Mouse (Mus musculus) forebrain, embryonic 12.5 days (tissue): ENCODE results near the gene Mical3. TPM values are rescaled to one million over a fixed set of nuclear protein-coding genes. Genes with fewer than 3 reads are reported as not detected.
A peak's percentile ranks its signal among the peaks of the same experiment; 100 is the strongest.

ENCODE experiments used
- ATAC-seq: fragments of 200-750 bp; cut with Nextera tagmentation; 2 replicates; pipeline ENCODE4 v1.8.0; 2017; ENCODE audit warnings: moderate TSS enrichment; ENCODE audit not compliant: low FRiP score
- H3K27ac ChIP-seq: fragments of 300-500 bp; sonication (generic); 2 replicates; pipeline ENCODE4 v1.5.1; 2016; ENCODE audit warnings: mild to moderate bottlenecking
- H3K27me3 ChIP-seq: fragments of 300-500 bp; sonication (generic); 2 replicates; pipeline ENCODE4 v1.6.1; 2016; ENCODE audit warnings: mild to moderate bottlenecking
- H3K36me3 ChIP-seq: fragments of 300-500 bp; sonication (generic); replicated peaks from 2 replicates; pipeline ENCODE4 v1.6.1; 2016; ENCODE audit warnings: mild to moderate bottlenecking
- H3K4me1 ChIP-seq: fragments of 300-500 bp; sonication (generic); 2 replicates; pipeline ENCODE4 v1.6.1; 2016
- H3K4me2 ChIP-seq: fragments of 300-500 bp; sonication (generic); 2 replicates; pipeline ENCODE4 v1.6.1; 2016; ENCODE audit warnings: mild to moderate bottlenecking, moderate library complexity
- H3K4me3 ChIP-seq: fragments of 300-500 bp; sonication (generic); replicated peaks from 2 replicates; pipeline ENCODE4 v1.5.1; 2016; ENCODE audit warnings: mild to moderate bottlenecking
- H3K9ac ChIP-seq: fragments of 300-500 bp; sonication (generic); 2 replicates; pipeline ENCODE4 v1.6.1; 2016; ENCODE audit warnings: mild to moderate bottlenecking
- H3K9me3 ChIP-seq: fragments of 300-500 bp; sonication (generic); 2 replicates; pipeline ENCODE4 v1.6.1; 2016
- WGBS: fragments of 180-500 bp; shearing (Covaris S2); methylation state at CpG from one replicate; pipeline ENCODE4 v1.1.7; 2016; 5-methylcytosine and 5-hydroxymethylcytosine counted together
- polyA plus RNA-seq: library from polyadenylated mRNA; unstranded; fragments of >200 nt; fragmentation: Nextera tagmentation; extraction: Ambion mirVana; gene quantifications from 2 replicates; pipeline ENCODE4 v1.2.1, GENCODE M21; 2016

Mical3 gene
- polyA plus RNA-seq, 1 experiment from 2014 or later, result 17.6 TPM

GRCm38 (mm10) chr6:121087586-121088245 lies 43.1 kb downstream of the Mical3 start:
- Histone ChIP-seq H3K9me3 (no peaks in the 10 kb centered on the region), H3K27me3 (no peaks in the 10 kb centered on the region), H3K4me1 (peaks cover 18% of the 10 kb centered on the region), H3K27ac (0 out of 2 replicates have a peak overlapping the region, but pooled peaks have one; percentile 20), H3K4me2 (no peak overlapping the region), H3K36me3 (no peaks in the 10 kb centered on the region), H3K9ac (no peak overlapping the region), H3K4me3 (no peak overlapping the region)
- WGBS, result 81% methylated on average over 22 of the region's 22 CpGs
- no peak for ATAC-seq

- H3K9me3 ChIP-seq, result no peaks in the 10 kb centered on the region
- no peaks in the 10 kb centered on the region for H3K27me3 ChIP-seq
- no peak overlapping the region for H3K27ac ChIP-seq
- peaks cover 18% of the 10 kb centered on the region for H3K4me1 ChIP-seq
- no peak for ATAC-seq
- no peak overlapping the region for H3K9ac ChIP-seq
- no peaks in the 10 kb centered on the region for H3K36me3 ChIP-seq
- 84% methylated on average over 10 of the region's 10 CpGs for WGBS
- H3K4me2 ChIP-seq, result no peak overlapping the region
- H3K4me3 ChIP-seq, result no peak overlapping the region
These were observed 43.7 kb downstream of the Mical3 start for GRCm38 (mm10) chr6:121087127-121087526.

- Histone ChIP-seq H3K4me1 (peaks cover 25% of the 10 kb centered on the region), H3K9ac (no peak overlapping the region), H3K4me2 (no peak overlapping the region), H3K36me3 (no peaks in the 10 kb centered on the region), H3K9me3 (no peaks in the 10 kb centered on the region), H3K4me3 (no peak overlapping the region), H3K27ac (no peak overlapping the region), H3K27me3 (no peaks in the 10 kb centered on the region)
- no peak for ATAC-seq
- WGBS, result 86% methylated on average over 9 of the region's 9 CpGs
These were observed 44.6 kb downstream of the Mical3 start for GRCm38 (mm10) chr6:121086226-121086625.

- 84% methylated on average over 6 of the region's 6 CpGs for WGBS
- no peaks in the 10 kb centered on the region for H3K27me3 ChIP-seq
- no peaks in the 10 kb centered on the region for H3K36me3 ChIP-seq
- H3K27ac ChIP-seq, result no peak overlapping the region; the same call in 1 of the 2 replicates
- no peak overlapping the region for H3K4me2 ChIP-seq
- no peak overlapping the region for H3K9ac ChIP-seq
- no peaks in the 10 kb centered on the region for H3K9me3 ChIP-seq
- H3K4me3 ChIP-seq, result no peak overlapping the region
- ATAC-seq, result no peak
- H3K4me1 ChIP-seq, result peaks cover 25% of the 10 kb centered on the region
These were observed 46.7 kb downstream of the Mical3 start for GRCm38 (mm10) chr6:121084050-121084480.

GRCm38 (mm10) chr6:121082094-121082473 lies 48.7 kb downstream of the Mical3 start:
- Histone ChIP-seq H3K4me3 (no peak overlapping the region), H3K4me2 (no peak overlapping the region), H3K27me3 (no peaks in the 10 kb centered on the region), H3K4me1 (peaks cover 24% of the 10 kb centered on the region), H3K36me3 (no peaks in the 10 kb centered on the region), H3K9ac (no peak overlapping the region), H3K27ac (no peak overlapping the region), H3K9me3 (no peaks in the 10 kb centered on the region)
- no peak for ATAC-seq
- 89% methylated on average over 10 of the region's 10 CpGs for WGBS

- no peak overlapping the region for H3K9ac ChIP-seq
- 69% methylated on average over 26 of the region's 26 CpGs for WGBS
- ATAC-seq, result peak; percentile 56
- H3K9me3 ChIP-seq, result no peaks in the 10 kb centered on the region
- H3K4me3 ChIP-seq, result no peak overlapping the region
- no peaks in the 10 kb centered on the region for H3K36me3 ChIP-seq
- H3K4me2 ChIP-seq, result no peak overlapping the region
- H3K4me1 ChIP-seq, result peaks cover 24% of the 10 kb centered on the region
- no peaks in the 10 kb centered on the region for H3K27me3 ChIP-seq
- H3K27ac ChIP-seq, result peak overlapping the region; percentile 50; the same call in 1 of the 2 replicates
These were observed 49.3 kb downstream of the Mical3 start for GRCm38 (mm10) chr6:121081288-121082093.

GRCm38 (mm10) chr6:121078175-121078574 lies 52.6 kb downstream of the Mical3 start:
- WGBS, result 85% methylated on average over 5 of the region's 5 CpGs
- ATAC-seq, result no peak
- H3K4me2 ChIP-seq, result no peak overlapping the region

GRCm38 (mm10) chr6:121076929-121077566 lies 53.8 kb downstream of the Mical3 start:
- Histone ChIP-seq H3K27me3 (no peaks in the 10 kb centered on the region), H3K4me3 (no peak overlapping the region), H3K9ac (no peak overlapping the region), H3K9me3 (no peaks in the 10 kb centered on the region), H3K4me2 (no peak overlapping the region), H3K27ac (no peak overlapping the region), H3K36me3 (no peaks in the 10 kb centered on the region), H3K4me1 (peaks cover 10% of the 10 kb centered on the region)
- 90% methylated on average over 12 of the region's 12 CpGs for WGBS
- no peak for ATAC-seq

More at GRCm38 (mm10) chr6:121078175-121078574, 52.6 kb downstream of the Mical3 start:
- H3K4me1 ChIP-seq, result peaks cover 10% of the 10 kb centered on the region
- no peaks in the 10 kb centered on the region for H3K36me3 ChIP-seq
- no peaks in the 10 kb centered on the region for H3K9me3 ChIP-seq
- no peak overlapping the region for H3K27ac ChIP-seq
- no peaks in the 10 kb centered on the region for H3K27me3 ChIP-seq
- H3K4me3 ChIP-seq, result no peak overlapping the region
- no peak overlapping the region for H3K9ac ChIP-seq

- H3K9ac ChIP-seq, result no peak overlapping the region
- WGBS, result 96% methylated on average over 1 of the region's 1 CpGs
These were observed 55.0 kb downstream of the Mical3 start for GRCm38 (mm10) chr6:121075763-121076162.

GRCm38 (mm10) chr6:121073312-121073711 lies 57.5 kb downstream of the Mical3 start:
- WGBS, result 81% methylated on average over 7 of the region's 7 CpGs
- Histone ChIP-seq H3K27me3 (no peaks in the 10 kb centered on the region), H3K4me1 (peaks cover 17% of the 10 kb centered on the region; the same call in 1 of the 2 replicates), H3K4me2 (no peak overlapping the region), H3K36me3 (no peaks in the 10 kb centered on the region), H3K4me3 (no peak overlapping the region), H3K9me3 (no peaks in the 10 kb centered on the region), H3K27ac (no peak overlapping the region), H3K9ac (no peak overlapping the region)
- no peak for ATAC-seq

More at GRCm38 (mm10) chr6:121075763-121076162, 55.0 kb downstream of the Mical3 start:
- Histone ChIP-seq H3K27ac (no peak overlapping the region), H3K27me3 (no peaks in the 10 kb centered on the region), H3K36me3 (no peaks in the 10 kb centered on the region), H3K4me2 (no peak overlapping the region), H3K4me3 (no peak overlapping the region), H3K4me1 (peaks cover 3% of the 10 kb centered on the region; the same call in 1 of the 2 replicates), H3K9me3 (no peaks in the 10 kb centered on the region)
- no peak for ATAC-seq

GRCm38 (mm10) chr6:121072615-121073014 lies 58.2 kb downstream of the Mical3 start:
- H3K9me3 ChIP-seq, result no peaks in the 10 kb centered on the region
- H3K4me3 ChIP-seq, result no peak overlapping the region
- 82% methylated on average over 2 of the region's 2 CpGs for WGBS
- H3K4me1 ChIP-seq, result peaks cover 18% of the 10 kb centered on the region
- H3K27ac ChIP-seq, result no peak overlapping the region
- no peak overlapping the region for H3K9ac ChIP-seq
- no peaks in the 10 kb centered on the region for H3K36me3 ChIP-seq
- no peak overlapping the region for H3K4me2 ChIP-seq
- ATAC-seq, result no peak
- H3K27me3 ChIP-seq, result no peaks in the 10 kb centered on the region

GRCm38 (mm10) chr6:121070584-121071230 lies 60.1 kb downstream of the Mical3 start:
- Histone ChIP-seq H3K4me1 (peaks cover 34% of the 10 kb centered on the region), H3K9me3 (no peaks in the 10 kb centered on the region), H3K9ac (no peak overlapping the region), H3K4me2 (no peak overlapping the region), H3K27ac (no peak overlapping the region), H3K27me3 (no peaks in the 10 kb centered on the region), H3K36me3 (no peaks in the 10 kb centered on the region), H3K4me3 (no peak overlapping the region)
- 83% methylated on average over 9 of the region's 9 CpGs for WGBS
- ATAC-seq, result no peak
